Mouse (Mus musculus): Measurements from ENCODE around the gene 1810010D01Rik. TPM values are rescaled to one million over a fixed set of nuclear protein-coding genes. Genes with fewer than 3 reads are reported as not detected.

Gene 1810010D01Rik
- total RNA-seq, 2 experiments from 2014 or later = not detected

DNA sequence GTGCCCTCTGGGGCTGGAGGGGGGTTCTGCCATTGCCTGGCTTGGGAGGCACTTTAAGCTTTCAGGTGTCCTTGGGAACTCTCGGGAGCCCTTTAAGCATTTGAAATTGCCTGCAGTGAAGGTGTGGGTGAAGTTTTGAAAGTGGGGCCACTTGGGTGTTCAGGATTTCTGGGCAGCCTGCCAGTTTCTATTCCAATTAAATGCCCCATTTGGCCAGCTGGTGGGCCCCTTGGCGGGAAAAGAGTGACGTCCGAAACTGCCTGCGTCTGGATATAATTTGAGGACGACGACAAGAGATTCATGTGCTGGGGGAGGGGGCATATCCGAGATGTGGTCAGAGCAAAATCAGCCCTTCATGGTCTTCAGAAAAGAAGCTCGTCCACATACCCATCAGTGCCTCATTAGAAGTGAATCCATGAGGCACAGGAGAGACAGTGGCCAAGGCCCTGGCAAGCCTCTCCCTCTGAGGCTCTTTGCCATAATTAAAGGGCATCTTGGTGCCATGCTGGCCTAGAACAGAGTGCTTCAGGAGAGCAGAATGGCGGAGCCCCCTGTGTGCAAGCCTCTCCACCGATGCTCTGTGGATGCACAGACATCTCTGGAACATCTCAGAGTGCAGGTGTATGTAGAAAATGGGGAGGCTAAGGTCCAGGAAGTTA is 26.4 kb downstream of the 1810010D01Rik start:
- no peak for DNase-seq
- intact Hi-C loops (cut with DNase I) = no loop called here

DNA sequence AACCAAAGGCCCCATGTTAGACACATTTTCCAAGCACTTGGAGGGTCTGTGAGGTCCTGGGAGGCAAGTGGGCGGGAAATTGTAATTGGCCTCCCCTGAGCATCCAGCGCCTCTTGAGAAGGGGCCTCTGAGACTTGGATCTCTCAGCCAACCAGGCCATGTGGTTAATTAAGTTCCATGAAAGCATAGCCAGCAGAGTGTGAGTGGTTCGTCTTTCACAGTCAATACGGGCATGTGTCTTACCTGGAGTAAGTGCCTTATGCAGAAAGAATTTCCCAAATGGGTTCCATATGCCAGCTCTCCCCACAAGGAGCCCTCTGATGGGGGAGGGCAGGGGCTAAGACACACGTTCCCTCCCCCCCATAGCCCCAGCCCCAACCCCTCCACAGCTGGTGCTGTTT is 28.2 kb downstream of the 1810010D01Rik start:
- DNase-seq = no peak
- intact Hi-C loops (cut with DNase I) = no loop called here

DNA sequence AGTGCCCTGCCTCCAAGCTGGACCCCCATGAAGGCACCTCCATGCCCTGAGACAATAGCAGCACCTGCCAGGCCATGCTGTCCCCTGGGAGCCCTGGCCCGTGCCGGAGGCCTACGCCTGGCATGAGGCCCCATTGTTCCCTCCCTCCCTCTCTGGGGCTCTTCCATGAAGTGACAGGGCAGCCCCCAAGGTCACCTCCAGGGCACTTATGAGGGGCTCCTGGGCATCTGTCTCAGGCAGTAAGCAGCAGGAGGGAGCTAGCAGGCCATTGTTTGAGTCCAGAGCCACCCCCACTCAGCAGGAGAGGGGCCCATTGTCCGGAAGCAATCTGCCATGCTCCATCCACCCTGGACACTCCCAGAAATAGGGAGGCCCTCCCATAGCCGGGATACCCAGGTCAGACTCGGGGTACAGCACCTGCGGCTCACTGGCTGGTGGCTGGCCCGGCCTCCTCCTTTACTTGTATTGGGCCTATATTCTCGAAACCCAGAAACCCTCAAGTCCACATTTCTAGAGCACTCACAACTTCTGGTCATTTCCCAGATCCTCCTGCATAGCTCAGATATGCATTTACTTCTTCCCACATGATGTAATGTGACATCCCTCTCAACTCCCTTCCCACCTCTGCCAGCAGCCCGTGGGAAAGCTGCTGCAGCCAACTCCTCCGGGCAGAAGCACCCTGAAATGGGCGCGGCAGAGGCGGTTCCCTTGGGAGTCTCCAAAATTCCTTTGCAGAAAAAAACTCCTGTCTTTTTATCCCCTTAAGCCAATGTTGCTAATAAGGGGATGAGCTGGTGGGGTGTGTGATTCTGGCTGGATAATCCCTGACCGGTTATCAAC is 30.9 kb downstream of the 1810010D01Rik start:
- DNase-seq = no peak
- intact Hi-C loops (cut with DNase I) = no loop called here

DNA sequence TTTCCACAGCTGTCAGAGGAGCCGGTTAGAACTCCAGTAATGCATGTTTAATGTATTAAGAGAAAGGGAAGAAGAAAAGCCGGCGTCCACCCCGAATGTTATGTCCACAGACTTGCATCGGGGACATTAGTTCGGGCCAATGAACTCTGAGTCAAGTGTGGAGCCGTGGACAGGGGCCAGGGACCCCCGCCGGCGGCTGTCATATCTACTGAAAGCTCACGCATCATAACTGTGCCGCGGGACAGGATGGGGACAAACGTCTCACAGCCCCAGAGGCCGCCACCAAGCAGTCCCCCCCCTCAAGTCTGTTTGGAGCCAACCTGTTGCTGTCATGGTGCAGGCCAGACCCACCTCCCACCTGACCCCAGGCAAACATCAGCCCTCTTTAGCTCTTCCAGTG is 34.4 kb downstream of the 1810010D01Rik start:
- no peak for DNase-seq
- intact Hi-C loops (cut with DNase I) = no loop called here

DNA sequence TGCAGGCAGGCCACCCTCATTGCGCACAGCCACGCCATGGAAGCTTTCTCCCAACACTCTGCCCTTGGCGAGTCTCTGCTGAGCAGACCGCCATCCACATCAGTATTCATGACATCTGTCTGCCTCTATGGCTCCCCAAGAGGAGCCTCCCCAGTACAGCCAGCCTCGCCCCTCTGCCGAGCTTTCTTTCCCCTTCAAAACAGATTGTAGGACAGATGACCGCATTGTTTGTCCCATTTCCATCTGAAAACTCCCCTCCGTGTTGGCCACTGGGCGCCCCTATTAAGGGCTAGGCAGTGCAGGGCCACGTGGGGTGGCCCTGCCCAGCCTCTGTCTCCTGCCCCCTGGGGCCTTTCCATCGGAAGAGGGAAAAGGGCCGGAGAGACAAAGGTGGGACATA is 34.8 kb downstream of the 1810010D01Rik start:
- intact Hi-C loops (cut with DNase I) = no loop called here
- DNase-seq = no peak

DNA sequence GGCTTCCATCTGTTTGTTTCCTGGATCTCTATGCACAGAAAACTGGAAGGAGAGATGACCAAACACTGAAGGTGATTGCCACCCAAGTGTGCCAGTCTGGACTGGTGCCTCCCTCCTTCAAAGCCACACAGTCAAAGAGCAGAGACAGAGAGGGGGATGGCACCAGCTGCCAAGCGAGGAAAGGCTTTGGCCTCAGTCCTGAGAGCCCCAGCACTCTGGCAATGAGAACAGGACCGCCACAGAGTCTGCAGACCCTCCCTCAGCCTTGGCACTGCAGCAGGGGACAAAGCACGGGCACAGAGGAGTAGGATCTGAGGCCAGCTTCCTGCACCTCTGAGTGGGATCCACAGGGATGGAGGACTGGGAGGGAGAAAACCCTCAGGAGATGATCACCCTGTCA is 38.2 kb downstream of the 1810010D01Rik start:
- intact Hi-C loops (cut with DNase I) = no loop called here
- DNase-seq = no peak

DNA sequence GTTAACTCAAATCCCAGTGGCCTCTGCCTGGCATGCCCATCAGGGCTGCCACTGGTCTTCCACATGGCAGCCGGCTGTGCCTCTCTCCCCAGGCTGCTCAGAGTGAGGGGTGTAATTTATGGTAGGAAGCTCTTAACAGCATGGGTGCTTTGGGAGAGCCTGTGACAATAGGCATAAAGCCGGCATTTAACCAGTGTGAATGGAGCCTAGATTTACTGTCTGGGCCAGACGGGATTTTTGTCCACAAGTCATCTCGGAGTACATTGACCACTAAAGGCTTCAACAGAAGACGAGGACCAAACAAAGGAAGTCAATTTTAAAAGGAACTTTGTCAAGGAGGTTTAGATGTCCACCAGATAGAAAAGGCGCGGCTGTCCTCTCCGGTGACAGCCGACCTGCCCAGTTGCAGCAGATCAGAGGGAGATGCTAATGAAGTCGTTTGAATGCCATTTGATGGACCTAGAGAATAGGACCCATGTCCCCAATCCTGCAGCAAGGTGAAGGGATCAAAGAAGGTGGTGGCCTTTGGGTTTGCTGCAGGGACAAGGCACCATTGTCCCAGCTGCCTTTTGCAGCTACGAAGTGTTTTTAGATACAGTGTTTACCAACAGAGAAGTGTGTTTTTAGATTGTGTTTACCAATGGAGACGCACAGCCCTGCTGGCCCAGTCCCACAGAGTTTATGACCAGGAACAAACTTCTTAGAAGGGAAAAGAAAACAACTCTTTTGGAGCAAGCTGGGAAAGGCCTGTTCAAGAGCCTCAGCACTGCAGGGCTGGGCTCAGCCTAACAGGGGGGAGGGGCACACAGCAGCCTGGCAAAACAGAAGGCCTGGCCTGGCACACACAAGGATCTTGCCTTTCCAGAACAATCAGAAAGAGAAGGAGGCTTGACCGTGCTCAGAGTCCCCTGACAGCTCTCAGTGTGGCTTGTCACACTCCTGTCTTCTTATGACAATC is 48.4 kb downstream of the 1810010D01Rik start:
- intact Hi-C loops (cut with DNase I) = no loop called here
- no peak for DNase-seq

Other genes with a start within 250 kb of the 1810010D01Rik start
- gene Tpcn2, start 75.9 kb upstream of the 1810010D01Rik start, total RNA-seq (2021) = 1 to 10 TPM; 1.7 to 1.9 TPM
- 1 to 10 TPM; 2.5 to 2.7 TPM for gene Mrgprf, start 92.7 kb upstream of the 1810010D01Rik start, total RNA-seq (2021)
- gene Mrgprd, start 106.7 kb upstream of the 1810010D01Rik start, total RNA-seq (2021) = not detected

All from gastrocnemius, postnatal 36 days (tissue).